Mouse (Mus musculus): ENCODE data around the gene St8sia2. TPM values are rescaled to one million over a fixed set of nuclear protein-coding genes. Genes with fewer than 3 reads are reported as not detected.
A peak's percentile ranks its signal among the peaks of the same experiment; 100 is the strongest.

St8sia2 gene
- polyA plus RNA-seq, 1 experiment, result 3.9 TPM

GRCm38 (mm10) chr7:74011976-74012857 lies 1.3 kb downstream of the St8sia2 start:
- H3K79me2 ChIP-seq (ENCODE audit: control insufficient read depth, insufficient read depth), result no peaks in the 10 kb centered on the region
- no peak overlapping the region for H3K4me3 ChIP-seq
- TF ChIP-seq POLR2AphosphoS2 (IDR thresholded peaks at IDR 0.05; ENCODE audit: insufficient read length, low read depth) (no peak), CEBPB (IDR thresholded peaks at IDR 0.05; ENCODE audit: insufficient read depth, poor library complexity, severe bottlenecking) (no peak), MYOD1 (IDR thresholded peaks at IDR 0.05; ENCODE audit: control insufficient read depth in 1 of 3, insufficient read length in 2 of 3, low read depth in 2 of 3) (no peak), SRF (IDR thresholded peaks at IDR 0.05; ENCODE audit: control insufficient read depth, insufficient read length, low read depth) (no peak), TCF3 (IDR thresholded peaks at IDR 0.05; ENCODE audit: insufficient read length, low read depth) (no peak), REST (IDR thresholded peaks at IDR 0.05; ENCODE audit: insufficient read depth, insufficient read length) (no peak), E2F4 (IDR thresholded peaks at IDR 0.05; ENCODE audit: insufficient read depth) (no peak), MAX (IDR thresholded peaks at IDR 0.05; ENCODE audit: low read depth) (no peak), USF1 (IDR thresholded peaks at IDR 0.05; ENCODE audit: low read depth) (no peak), TCF12 (IDR thresholded peaks at IDR 0.05; ENCODE audit: insufficient read depth, poor library complexity, severe bottlenecking) (no peak)
- H3K4me2 ChIP-seq (ENCODE audit: low read depth), result no peak overlapping the region
- no peak overlapping the region for H3ac ChIP-seq (ENCODE audit: control insufficient read depth, insufficient read length)
- peaks cover 8% of the 10 kb centered on the region for H3K27me3 ChIP-seq (ENCODE audit: control insufficient read depth, insufficient read depth, insufficient read length)
- no peaks in the 10 kb centered on the region for H3K36me3 ChIP-seq (ENCODE audit: control insufficient read depth, insufficient read depth)

- Histone ChIP-seq H3K79me2 (ENCODE audit: control insufficient read depth, insufficient read depth) (no peaks in the 10 kb centered on the region), H3K4me2 (ENCODE audit: low read depth) (no peak overlapping the region), H3K36me3 (ENCODE audit: control insufficient read depth, insufficient read depth) (no peaks in the 10 kb centered on the region), H3K27me3 (ENCODE audit: control insufficient read depth, insufficient read depth, insufficient read length) (peaks cover 8% of the 10 kb centered on the region), H3K4me3 (no peak overlapping the region), H3ac (ENCODE audit: control insufficient read depth, insufficient read length) (no peak overlapping the region)
- TF ChIP-seq POLR2A (IDR thresholded peaks at IDR 0.05; ENCODE audit: insufficient read length, low read depth), result no peak
- TF ChIP-seq TCF12 (IDR thresholded peaks at IDR 0.05; ENCODE audit: insufficient read depth, poor library complexity, severe bottlenecking), result no peak
- no peak for TF ChIP-seq USF1 (IDR thresholded peaks at IDR 0.05; ENCODE audit: low read depth)
- TF ChIP-seq MYOG (IDR thresholded peaks at IDR 0.05; ENCODE audit: control insufficient read depth in 1 of 3, insufficient read depth in 1 of 3, insufficient read length in 2 of 3, low read depth in 2 of 3), result peak in 1 of 3 experiments; percentile 13
- TF ChIP-seq MYOD1 (IDR thresholded peaks at IDR 0.05; ENCODE audit: control insufficient read depth in 1 of 3, insufficient read length in 2 of 3, low read depth in 2 of 3), result peak in 2 of 3 experiments; percentile 25 to 77
- no peak for TF ChIP-seq SRF (IDR thresholded peaks at IDR 0.05; ENCODE audit: control insufficient read depth, insufficient read length, low read depth)
- no peak for TF ChIP-seq MAX (IDR thresholded peaks at IDR 0.05; ENCODE audit: low read depth)
Measured at GRCm38 (mm10) chr7:74008946-74009542, 4.4 kb downstream of the St8sia2 start.

- no peak overlapping the region for H3K4me3 ChIP-seq
- H3ac ChIP-seq (ENCODE audit: control insufficient read depth, insufficient read length), result no peak overlapping the region
- no peaks in the 10 kb centered on the region for H3K36me3 ChIP-seq (ENCODE audit: control insufficient read depth, insufficient read depth)
- no peaks in the 10 kb centered on the region for H3K27me3 ChIP-seq (ENCODE audit: control insufficient read depth, insufficient read depth, insufficient read length)
- no peaks in the 10 kb centered on the region for H3K79me2 ChIP-seq (ENCODE audit: control insufficient read depth, insufficient read depth)
- H3K4me2 ChIP-seq (ENCODE audit: low read depth), result peak overlapping the region; percentile 45
- TF ChIP-seq MAX (IDR thresholded peaks at IDR 0.05; ENCODE audit: low read depth) (no peak), TCF3 (IDR thresholded peaks at IDR 0.05; ENCODE audit: insufficient read length, low read depth) (no peak), POLR2AphosphoS2 (IDR thresholded peaks at IDR 0.05; ENCODE audit: insufficient read length, low read depth) (no peak), TCF12 (IDR thresholded peaks at IDR 0.05; ENCODE audit: insufficient read depth, poor library complexity, severe bottlenecking) (peak; percentile 5), CEBPB (IDR thresholded peaks at IDR 0.05; ENCODE audit: insufficient read depth, poor library complexity, severe bottlenecking) (no peak), POLR2A (IDR thresholded peaks at IDR 0.05; ENCODE audit: insufficient read length, low read depth) (no peak), USF1 (IDR thresholded peaks at IDR 0.05; ENCODE audit: low read depth) (no peak), E2F4 (IDR thresholded peaks at IDR 0.05; ENCODE audit: insufficient read depth) (no peak), MYOG (IDR thresholded peaks at IDR 0.05; ENCODE audit: control insufficient read depth in 1 of 3, insufficient read depth in 1 of 3, insufficient read length in 2 of 3, low read depth in 2 of 3) (peak; percentile 34 to 70 (median 39)), REST (IDR thresholded peaks at IDR 0.05; ENCODE audit: insufficient read depth, insufficient read length) (no peak), MYOD1 (IDR thresholded peaks at IDR 0.05; ENCODE audit: control insufficient read depth in 1 of 3, insufficient read length in 2 of 3, low read depth in 2 of 3) (peak in 2 of 3 experiments; percentile 66 to 83), SRF (IDR thresholded peaks at IDR 0.05; ENCODE audit: control insufficient read depth, insufficient read length, low read depth) (no peak)
Measured at GRCm38 (mm10) chr7:74006775-74007371, 6.6 kb downstream of the St8sia2 start.

GRCm38 (mm10) chr7:74006364-74006763 lies 7.1 kb downstream of the St8sia2 start:
- H3K36me3 ChIP-seq (ENCODE audit: control insufficient read depth, insufficient read depth), result no peaks in the 10 kb centered on the region
- no peak overlapping the region for H3ac ChIP-seq (ENCODE audit: control insufficient read depth, insufficient read length)
- H3K4me3 ChIP-seq, result no peak overlapping the region
- peak overlapping the region; percentile 45 for H3K4me2 ChIP-seq (ENCODE audit: low read depth)
- TF ChIP-seq TCF12 (IDR thresholded peaks at IDR 0.05; ENCODE audit: insufficient read depth, poor library complexity, severe bottlenecking) (no peak), POLR2A (IDR thresholded peaks at IDR 0.05; ENCODE audit: insufficient read length, low read depth) (no peak), TCF3 (IDR thresholded peaks at IDR 0.05; ENCODE audit: insufficient read length, low read depth) (no peak), SRF (IDR thresholded peaks at IDR 0.05; ENCODE audit: control insufficient read depth, insufficient read length, low read depth) (no peak), E2F4 (IDR thresholded peaks at IDR 0.05; ENCODE audit: insufficient read depth) (no peak)
- H3K79me2 ChIP-seq (ENCODE audit: control insufficient read depth, insufficient read depth), result no peaks in the 10 kb centered on the region
- H3K27me3 ChIP-seq (ENCODE audit: control insufficient read depth, insufficient read depth, insufficient read length), result no peaks in the 10 kb centered on the region
